ENCODE assay signal across 17 mouse cellular contexts in the genomic region with DNA sequence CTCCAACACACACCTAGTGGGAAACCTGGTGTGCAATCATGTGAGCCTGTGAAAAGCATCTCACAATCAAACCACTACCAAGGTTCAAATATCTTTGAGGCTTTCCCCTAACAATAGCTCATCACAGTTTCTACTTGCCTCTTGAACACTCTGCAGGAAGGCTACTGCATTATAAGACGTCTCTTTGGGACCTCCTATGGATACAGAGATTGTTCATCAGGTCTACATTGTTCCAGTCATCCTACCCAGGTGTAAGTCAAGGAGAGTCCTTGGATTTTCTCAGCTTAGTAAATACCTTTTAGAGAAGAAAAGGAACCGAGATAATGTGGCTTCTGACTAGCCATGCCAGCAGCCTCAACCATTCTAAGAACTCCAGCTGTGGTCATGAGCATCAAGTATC.
"Had no signal": no experiment of that assay in that cellular context is flagged by ENCODE, and none has a peak within 500 bp of the region (broad histone marks: within the 10 kb centered on the region; RNA-seq: fewer than 3 reads in every experiment).

No protein-coding gene starts in this region.

- ATAC-seq: liver, embryonic 12.5 days; liver, postnatal 0 days; lung, postnatal 0 days; midbrain, embryonic 13.5 days; midbrain, embryonic 15.5 days; midbrain, embryonic 16.5 days had no signal

- DNase-seq: left cerebral cortex, postnatal 4 days; liver; liver, embryonic 13.5 days; liver, postnatal 0 days; lung, adult 18-20 months; lung, adult 2 months; lung, embryonic 14.5 days; lung, postnatal 10 days; lung, postnatal 14 days; lung, postnatal 36 days; lung, postnatal 4 days; midbrain, embryonic 14.5 days had no signal
